Mouse (Mus musculus): ENCODE measurements around the gene Dab2ip. TPM values are rescaled to one million over a fixed set of nuclear protein-coding genes. Genes with fewer than 3 reads are reported as not detected.

Dab2ip gene
- polyA plus RNA-seq, 1 experiment from 2014 or later: 26.3 TPM

- Histone ChIP-seq H3K27me3 (ENCODE audit: insufficient read depth, low read length) (no peaks in the 10 kb centered on the region), H3K4me1 (ENCODE audit: insufficient read depth, low read length) (peaks cover 87% of the 10 kb centered on the region), H3K4me3 (ENCODE audit: low read length) (no peak overlapping the region), H3K9ac (replicated peaks; ENCODE audit: low read length) (no peak overlapping the region), H3K27ac (ENCODE audit: low read length) (peak overlapping the region; percentile 51), H3K36me3 (ENCODE audit: insufficient read depth, low read length) (no peaks in the 10 kb centered on the region), H3K9me3 (ENCODE audit: low read length) (no peaks in the 10 kb centered on the region), H3K4me2 (replicated peaks; ENCODE audit: low read depth, low read length) (no peak overlapping the region)
- ATAC-seq (ENCODE audit: low FRiP score, low TSS enrichment): no peak
- 35% methylated on average over 10 of the region's 10 CpGs for WGBS
Observed at GRCm38 (mm10) chr2:35679812-35680672, 122.0 kb downstream of the Dab2ip start.

GRCm38 (mm10) chr2:35680833-35681232 is 122.8 kb downstream of the Dab2ip start:
- Histone ChIP-seq H3K27ac (ENCODE audit: low read length) (peak overlapping the region; percentile 51; the same call in 1 of the 2 replicates), H3K9me3 (ENCODE audit: low read length) (no peaks in the 10 kb centered on the region), H3K4me3 (ENCODE audit: low read length) (no peak overlapping the region), H3K27me3 (ENCODE audit: insufficient read depth, low read length) (no peaks in the 10 kb centered on the region), H3K9ac (replicated peaks; ENCODE audit: low read length) (0 out of 2 replicates have a peak overlapping the region, but pooled peaks have one; percentile 5), H3K4me2 (replicated peaks; ENCODE audit: low read depth, low read length) (no peak overlapping the region), H3K36me3 (ENCODE audit: insufficient read depth, low read length) (no peaks in the 10 kb centered on the region), H3K4me1 (ENCODE audit: insufficient read depth, low read length) (peaks cover 79% of the 10 kb centered on the region)
- WGBS: 30% methylated on average over 6 of the region's 6 CpGs
- ATAC-seq (ENCODE audit: low FRiP score, low TSS enrichment): no peak

- Histone ChIP-seq H3K4me3 (ENCODE audit: low read length) (no peak overlapping the region), H3K27me3 (ENCODE audit: insufficient read depth, low read length) (no peaks in the 10 kb centered on the region), H3K4me2 (replicated peaks; ENCODE audit: low read depth, low read length) (no peak overlapping the region), H3K27ac (ENCODE audit: low read length) (no peak overlapping the region), H3K36me3 (ENCODE audit: insufficient read depth, low read length) (no peaks in the 10 kb centered on the region), H3K9me3 (ENCODE audit: low read length) (no peaks in the 10 kb centered on the region), H3K9ac (replicated peaks; ENCODE audit: low read length) (0 out of 2 replicates have a peak overlapping the region, but pooled peaks have one; percentile 0), H3K4me1 (ENCODE audit: insufficient read depth, low read length) (peaks cover 65% of the 10 kb centered on the region)
- WGBS: 31% methylated on average over 3 of the region's 3 CpGs
- ATAC-seq (ENCODE audit: low FRiP score, low TSS enrichment): no peak
Observed at GRCm38 (mm10) chr2:35684005-35684404, 125.9 kb downstream of the Dab2ip start.

GRCm38 (mm10) chr2:35684735-35685312 is 126.8 kb downstream of the Dab2ip start:
- no peaks in the 10 kb centered on the region for H3K9me3 ChIP-seq (ENCODE audit: low read length)
- no peaks in the 10 kb centered on the region for H3K27me3 ChIP-seq (ENCODE audit: insufficient read depth, low read length)
- WGBS: 58% methylated on average over 9 of the region's 9 CpGs
- no peak for ATAC-seq (ENCODE audit: low FRiP score, low TSS enrichment)
- H3K4me1 ChIP-seq (ENCODE audit: insufficient read depth, low read length): peaks cover 65% of the 10 kb centered on the region
- no peak overlapping the region for H3K4me3 ChIP-seq (ENCODE audit: low read length)
- H3K27ac ChIP-seq (ENCODE audit: low read length): no peak overlapping the region
- H3K4me2 ChIP-seq (replicated peaks; ENCODE audit: low read depth, low read length): no peak overlapping the region
- H3K36me3 ChIP-seq (ENCODE audit: insufficient read depth, low read length): no peaks in the 10 kb centered on the region
- H3K9ac ChIP-seq (replicated peaks; ENCODE audit: low read length): no peak overlapping the region

GRCm38 (mm10) chr2:35686104-35686503 is 128.0 kb downstream of the Dab2ip start:
- Histone ChIP-seq H3K4me1 (ENCODE audit: insufficient read depth, low read length) (peaks cover 65% of the 10 kb centered on the region), H3K27ac (ENCODE audit: low read length) (no peak overlapping the region), H3K36me3 (ENCODE audit: insufficient read depth, low read length) (no peaks in the 10 kb centered on the region), H3K9me3 (ENCODE audit: low read length) (no peaks in the 10 kb centered on the region), H3K4me2 (replicated peaks; ENCODE audit: low read depth, low read length) (no peak overlapping the region), H3K4me3 (ENCODE audit: low read length) (no peak overlapping the region), H3K27me3 (ENCODE audit: insufficient read depth, low read length) (no peaks in the 10 kb centered on the region), H3K9ac (replicated peaks; ENCODE audit: low read length) (no peak overlapping the region)
- ATAC-seq (ENCODE audit: low FRiP score, low TSS enrichment): no peak
- 86% methylated on average over 7 of the region's 7 CpGs for WGBS

- Histone ChIP-seq H3K4me2 (replicated peaks; ENCODE audit: low read depth, low read length) (no peak overlapping the region), H3K9ac (replicated peaks; ENCODE audit: low read length) (no peak overlapping the region), H3K27me3 (ENCODE audit: insufficient read depth, low read length) (no peaks in the 10 kb centered on the region), H3K27ac (ENCODE audit: low read length) (no peak overlapping the region), H3K9me3 (ENCODE audit: low read length) (no peaks in the 10 kb centered on the region), H3K4me1 (ENCODE audit: insufficient read depth, low read length) (peaks cover 64% of the 10 kb centered on the region), H3K36me3 (ENCODE audit: insufficient read depth, low read length) (no peaks in the 10 kb centered on the region), H3K4me3 (ENCODE audit: low read length) (no peak overlapping the region)
- ATAC-seq (ENCODE audit: low FRiP score, low TSS enrichment): no peak
- WGBS: 71% methylated on average over 5 of the region's 5 CpGs
Observed at GRCm38 (mm10) chr2:35687557-35688070, 129.5 kb downstream of the Dab2ip start.

GRCm38 (mm10) chr2:35688121-35688520 is 130.1 kb downstream of the Dab2ip start:
- H3K4me2 ChIP-seq (replicated peaks; ENCODE audit: low read depth, low read length): no peak overlapping the region
- no peak overlapping the region for H3K27ac ChIP-seq (ENCODE audit: low read length)
- no peak for ATAC-seq (ENCODE audit: low FRiP score, low TSS enrichment)
- H3K4me1 ChIP-seq (ENCODE audit: insufficient read depth, low read length): peaks cover 68% of the 10 kb centered on the region
- 54% methylated on average over 4 of the region's 4 CpGs for WGBS
- no peak overlapping the region for H3K4me3 ChIP-seq (ENCODE audit: low read length)
- no peak overlapping the region for H3K9ac ChIP-seq (replicated peaks; ENCODE audit: low read length)
- H3K36me3 ChIP-seq (ENCODE audit: insufficient read depth, low read length): no peaks in the 10 kb centered on the region
- H3K27me3 ChIP-seq (ENCODE audit: insufficient read depth, low read length): no peaks in the 10 kb centered on the region
- H3K9me3 ChIP-seq (ENCODE audit: low read length): no peaks in the 10 kb centered on the region

- WGBS: 87% methylated on average over 5 of the region's 5 CpGs
- H3K36me3 ChIP-seq (ENCODE audit: insufficient read depth, low read length): no peaks in the 10 kb centered on the region
- H3K9me3 ChIP-seq (ENCODE audit: low read length): no peaks in the 10 kb centered on the region
- no peak overlapping the region for H3K4me3 ChIP-seq (ENCODE audit: low read length)
- H3K27ac ChIP-seq (ENCODE audit: low read length): no peak overlapping the region
- no peak for ATAC-seq (ENCODE audit: low FRiP score, low TSS enrichment)
- no peaks in the 10 kb centered on the region for H3K27me3 ChIP-seq (ENCODE audit: insufficient read depth, low read length)
- H3K4me1 ChIP-seq (ENCODE audit: insufficient read depth, low read length): peaks cover 63% of the 10 kb centered on the region
- H3K4me2 ChIP-seq (replicated peaks; ENCODE audit: low read depth, low read length): no peak overlapping the region
- H3K9ac ChIP-seq (replicated peaks; ENCODE audit: low read length): no peak overlapping the region
Observed at GRCm38 (mm10) chr2:35688581-35688980, 130.5 kb downstream of the Dab2ip start.

GRCm38 (mm10) chr2:35689881-35690280 is 131.8 kb downstream of the Dab2ip start:
- Histone ChIP-seq H3K4me2 (replicated peaks; ENCODE audit: low read depth, low read length) (no peak overlapping the region), H3K36me3 (ENCODE audit: insufficient read depth, low read length) (no peaks in the 10 kb centered on the region), H3K4me1 (ENCODE audit: insufficient read depth, low read length) (peaks cover 67% of the 10 kb centered on the region), H3K27me3 (ENCODE audit: insufficient read depth, low read length) (no peaks in the 10 kb centered on the region), H3K27ac (ENCODE audit: low read length) (peak overlapping the region; percentile 80), H3K9ac (replicated peaks; ENCODE audit: low read length) (no peak overlapping the region), H3K4me3 (ENCODE audit: low read length) (no peak overlapping the region), H3K9me3 (ENCODE audit: low read length) (no peaks in the 10 kb centered on the region)
- no peak for ATAC-seq (ENCODE audit: low FRiP score, low TSS enrichment)
- 53% methylated on average over 2 of the region's 2 CpGs for WGBS
